Mouse (Mus musculus) G1E (cell line): ENCODE measurements around the gene Brk1. TPM values are rescaled to one million over a fixed set of nuclear protein-coding genes. Genes with fewer than 3 reads are reported as not detected.

Experiments
- ATAC-seq: 2 replicates; pipeline ENCODE4 v1.8.0; 2016; ENCODE audit warnings: mild to moderate bottlenecking; ENCODE audit not compliant: insufficient number of reproducible peaks, poor library complexity, low FRiP score, severe bottlenecking; ENCODE audit errors: extremely low read depth
- DNase-seq: peaks from one replicate; pipeline ENCODE4 v3.0.0; 2012; ENCODE audit warnings: low spot score
- H3K27me3 ChIP-seq: 2 replicates; pipeline ENCODE4 v1.6.1; 2012; ENCODE audit warnings: mild to moderate bottlenecking, low read length, inconsistent platforms; ENCODE audit not compliant: insufficient read depth
- H3K36me3 ChIP-seq: replicated peaks from 2 replicates; pipeline ENCODE3; 2012; ENCODE audit warnings: mild to moderate bottlenecking, inconsistent platforms
- H3K4me1 ChIP-seq: 2 replicates; pipeline ENCODE4 v1.6.1; 2012; ENCODE audit warnings: low read depth, low read length, inconsistent platforms, mixed read lengths; ENCODE audit not compliant: insufficient read depth
- H3K4me3 ChIP-seq: 2 replicates; pipeline ENCODE4 v1.5.1; 2012; ENCODE audit warnings: low read depth, mild to moderate bottlenecking, inconsistent platforms, low read length, moderate library complexity, mixed read lengths
- H3K9me3 ChIP-seq: replicated peaks from 2 replicates; pipeline ENCODE4 v1.6.1; 2012; ENCODE audit warnings: inconsistent platforms
- CTCF ChIP-seq: IDR thresholded peaks from 2 replicates; pipeline ENCODE4 v1.5.1; 2012; ENCODE audit warnings: low read depth, low read length, inconsistent platforms, mixed read lengths
- GATA1 ChIP-seq: IDR thresholded peaks from 2 replicates; pipeline ENCODE4 v1.6.1; 2012; ENCODE audit warnings: borderline replicate concordance, low read length, inconsistent platforms, mixed read lengths
- GATA2 ChIP-seq: IDR thresholded peaks from 2 replicates; pipeline ENCODE4 v1.6.1; 2012; ENCODE audit warnings: low read depth, low read length, inconsistent platforms, borderline replicate concordance
- POLR2AphosphoS5 ChIP-seq: IDR thresholded peaks from 2 replicates; pipeline ENCODE4 v1.6.1; 2012; ENCODE audit warnings: low read depth, low read length, inconsistent platforms; ENCODE audit not compliant: insufficient replicate concordance
- TAL1 ChIP-seq: conservative IDR thresholded peaks from 2 replicates; pipeline ENCODE4 v1.6.1; 2012; ENCODE audit warnings: low read depth, low read length, inconsistent platforms, mixed read lengths
- polyA plus RNA-seq: library from polyadenylated mRNA; stranded (reverse); fragments of >175 nt; gene quantifications from 2 replicates; pipeline ENCODE4 v1.2.3, GENCODE M21; 2012
- total RNA-seq, 2 experiments: library from RNA; stranded (forward) in 1 of 2; stranded (reverse) in 1 of 2; fragments of 200-1000 nt in 1 of 2; fragments of >200 nt in 1 of 2; fragmentation: Nextera tagmentation in 1 of 2; gene quantifications; 2 replicates each; pipeline ENCODE4 v1.2.3; 2014 to 2017

Gene Brk1
- total and polyA plus RNA-seq, 3 experiments = 42.6 to 186 (median 167) TPM

DNA sequence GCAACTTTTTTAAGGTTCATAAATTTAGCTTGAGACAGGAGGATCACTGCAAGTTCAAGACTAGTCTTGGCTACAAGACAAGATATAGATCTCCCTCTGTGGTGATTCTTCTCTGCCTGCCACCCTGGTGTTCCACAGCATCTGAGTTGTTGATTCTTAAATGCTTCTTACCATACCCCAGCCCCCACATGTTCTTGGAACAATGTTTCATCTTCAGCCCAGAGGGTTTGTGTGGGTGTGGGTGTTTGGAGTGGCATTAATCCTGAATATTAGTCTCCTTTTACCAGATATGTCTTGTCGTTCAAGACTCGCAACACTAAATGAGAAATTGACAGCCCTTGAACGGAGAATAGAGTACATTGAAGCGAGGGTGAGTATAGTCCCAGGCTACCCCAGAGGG lies 10.9 kb downstream of the Brk1 start:
- H3K27me3 ChIP-seq = no peaks in the 10 kb centered on the region
- no peak for ATAC-seq
- no peak for DNase-seq
- H3K4me1 ChIP-seq = peaks cover 4% of the 10 kb centered on the region
- H3K4me3 ChIP-seq = no peak overlapping the region
- no peak for TF ChIP-seq GATA2
- TF ChIP-seq CTCF = no peak
- no peak for TF ChIP-seq TAL1
- TF ChIP-seq GATA1 = no peak
- TF ChIP-seq POLR2AphosphoS5 = no peak
- H3K9me3 ChIP-seq = no peaks in the 10 kb centered on the region
- H3K36me3 ChIP-seq = peaks cover 84% of the 10 kb centered on the region

DNA sequence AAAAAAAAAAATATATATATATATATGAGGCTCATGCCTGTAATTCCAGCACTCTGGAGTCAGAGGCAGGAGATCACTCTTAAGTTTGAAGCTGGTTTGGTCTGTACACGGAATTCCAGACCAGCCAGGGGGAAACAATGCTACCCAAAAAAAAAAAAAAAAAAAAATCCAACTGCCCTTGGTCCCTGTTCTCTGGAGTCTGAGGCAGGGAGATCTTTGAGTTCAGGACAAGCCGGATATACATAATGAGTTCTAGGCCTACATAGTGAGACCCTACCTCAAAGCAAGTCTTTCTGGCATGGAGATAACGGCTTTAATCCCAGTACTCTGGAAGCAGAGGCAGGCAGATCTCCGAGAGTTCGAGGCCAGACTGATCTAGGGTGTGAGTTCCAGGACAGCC lies 18.8 kb downstream of the Brk1 start:
- no peak for TF ChIP-seq GATA1
- no peak for TF ChIP-seq POLR2AphosphoS5
- no peak for TF ChIP-seq TAL1
- no peak for TF ChIP-seq CTCF
- no peak for TF ChIP-seq GATA2
- no peak for ATAC-seq
- peaks cover 31% of the 10 kb centered on the region for H3K4me1 ChIP-seq
- no peak for DNase-seq
- H3K9me3 ChIP-seq = no peaks in the 10 kb centered on the region
- H3K4me3 ChIP-seq = peak overlapping the region; percentile 84
- H3K27me3 ChIP-seq = no peaks in the 10 kb centered on the region
- H3K36me3 ChIP-seq = peaks cover 35% of the 10 kb centered on the region

DNA sequence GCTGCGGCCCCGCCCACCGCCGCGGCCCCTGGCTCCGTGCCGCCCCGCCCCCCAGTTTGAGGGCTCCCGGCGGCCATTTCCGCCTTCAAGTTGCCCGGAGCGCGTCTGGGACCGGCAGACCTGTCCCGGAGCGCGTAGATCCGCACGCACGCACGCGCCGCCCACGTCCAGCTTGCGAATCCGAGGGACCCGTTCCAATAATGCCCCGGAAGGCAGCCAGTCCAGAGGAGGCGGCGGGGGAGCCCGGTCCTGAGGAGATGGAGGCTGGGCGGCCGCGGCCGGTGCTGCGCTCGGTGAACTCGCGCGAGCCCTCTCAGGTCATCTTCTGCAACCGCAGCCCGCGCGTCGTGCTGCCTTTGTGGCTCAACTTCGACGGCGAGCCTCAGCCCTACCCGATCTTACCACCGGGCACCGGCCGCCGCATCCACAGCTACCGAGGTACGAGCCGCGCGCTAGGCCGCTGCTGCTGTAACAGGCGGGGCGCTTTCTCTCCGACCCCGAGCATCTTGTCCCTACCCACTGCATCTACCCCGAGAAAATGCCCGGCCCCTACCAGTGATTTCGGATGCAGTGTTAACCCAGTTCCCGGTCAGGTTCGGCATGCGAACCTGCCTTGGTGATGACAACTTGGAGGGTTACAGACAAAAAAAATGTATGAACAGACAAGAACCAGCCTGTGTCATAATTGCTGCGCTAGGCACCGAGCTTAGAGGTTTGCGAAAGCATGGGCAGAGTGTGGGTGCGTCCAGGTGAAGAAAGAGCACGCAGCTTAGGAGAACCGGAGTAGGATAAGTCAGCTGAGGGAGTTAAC lies 19.6 kb downstream of the Brk1 start, which contains the start of gene Vhl:
TSS of gene Vhl (plus strand) at position 19 of the 811 bp plus-strand sequence.
- peak; percentile 57 for ATAC-seq
- H3K4me3 ChIP-seq = peak within 1 kb of the TSS; percentile 84
- peak; percentile 88 for DNase-seq
- no peaks in the 10 kb centered on the region for H3K27me3 ChIP-seq
- H3K36me3 ChIP-seq = peaks cover 36% of the 10 kb centered on the region
- peaks cover 34% of the 10 kb centered on the region for H3K4me1 ChIP-seq
- no peaks in the 10 kb centered on the region for H3K9me3 ChIP-seq
- no peak for TF ChIP-seq GATA2
- no peak for TF ChIP-seq GATA1
- no peak for TF ChIP-seq TAL1
- no peak for TF ChIP-seq POLR2AphosphoS5

DNA sequence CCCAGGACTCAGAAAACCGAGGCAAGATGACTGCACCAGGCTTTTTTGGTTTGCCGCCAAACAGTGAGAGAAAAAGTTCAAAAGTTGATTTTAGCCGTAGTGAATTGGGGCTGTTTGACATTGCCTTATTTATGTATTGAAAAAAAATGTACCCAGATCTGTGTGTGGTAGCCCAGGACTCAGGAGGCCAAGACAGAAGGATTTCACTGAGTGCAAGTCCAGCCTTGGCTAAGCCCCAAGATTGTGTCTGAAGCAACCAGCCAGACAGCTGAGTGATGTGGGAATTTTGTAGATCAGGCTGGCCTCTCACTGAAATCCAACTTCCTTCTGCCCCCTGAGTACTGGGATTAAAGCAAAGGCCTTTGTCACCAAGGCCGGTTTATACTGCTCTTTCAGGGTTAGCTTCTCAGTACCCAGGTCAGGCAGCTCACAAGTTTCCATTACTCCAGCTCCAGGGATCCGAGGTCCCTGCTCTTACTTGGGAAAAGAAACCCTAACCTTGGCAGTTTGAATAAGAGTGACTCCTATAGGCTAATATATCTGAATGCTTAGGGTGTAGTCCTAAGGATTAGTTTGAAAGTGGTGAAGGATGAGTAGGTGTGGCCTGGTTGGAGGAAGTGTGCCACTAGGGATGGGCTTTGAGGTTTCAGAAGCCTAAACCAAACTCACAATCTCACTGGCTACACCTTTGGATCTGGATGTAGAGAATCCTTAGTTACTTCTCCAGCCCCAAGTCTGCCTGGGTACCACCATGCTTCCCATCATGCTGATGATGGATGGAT lies 20.6 kb downstream of the Brk1 start:
- peak overlapping the region; percentile 84; the same call in 1 of the 2 replicates for H3K4me3 ChIP-seq
- ATAC-seq = no peak

DNA sequence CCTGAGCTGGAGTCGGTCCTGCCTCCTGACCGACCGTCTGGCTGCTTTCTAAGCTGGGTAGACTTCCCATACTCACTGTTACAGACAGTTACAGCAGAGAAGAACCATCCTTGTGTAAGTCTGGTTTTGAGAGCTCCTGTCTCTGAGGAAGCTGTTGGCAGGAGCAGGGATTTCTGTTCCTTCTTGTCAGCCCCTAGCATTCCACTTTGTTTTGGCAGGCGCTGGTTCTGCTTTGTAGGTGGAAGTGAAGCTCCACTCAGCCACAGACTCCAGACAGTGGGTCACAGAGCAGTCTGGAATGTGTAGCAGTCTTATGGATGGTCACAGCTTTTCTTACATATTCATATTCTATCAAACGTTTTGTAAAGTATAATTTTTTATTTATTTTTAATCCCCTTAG lies 25.8 kb downstream of the Brk1 start:
- ATAC-seq = no peak
- Histone ChIP-seq H3K9me3 (no peaks in the 10 kb centered on the region), H3K4me3 (no peak overlapping the region), H3K4me1 (peaks cover 17% of the 10 kb centered on the region), H3K36me3 (peaks cover 86% of the 10 kb centered on the region), H3K27me3 (no peaks in the 10 kb centered on the region)
- TF ChIP-seq CTCF (no peak), GATA2 (no peak), POLR2AphosphoS5 (no peak), TAL1 (no peak), GATA1 (no peak)
- DNase-seq = no peak

More for the DNA sequence above, 20.6 kb downstream of the Brk1 start:
- DNase-seq = no peak
- TF ChIP-seq CTCF (no peak), POLR2AphosphoS5 (no peak), GATA2 (no peak), GATA1 (no peak), TAL1 (no peak)
- peaks cover 46% of the 10 kb centered on the region for H3K36me3 ChIP-seq
- no peaks in the 10 kb centered on the region for H3K27me3 ChIP-seq
- H3K4me1 ChIP-seq = peaks cover 35% of the 10 kb centered on the region
- H3K9me3 ChIP-seq = no peaks in the 10 kb centered on the region

DNA sequence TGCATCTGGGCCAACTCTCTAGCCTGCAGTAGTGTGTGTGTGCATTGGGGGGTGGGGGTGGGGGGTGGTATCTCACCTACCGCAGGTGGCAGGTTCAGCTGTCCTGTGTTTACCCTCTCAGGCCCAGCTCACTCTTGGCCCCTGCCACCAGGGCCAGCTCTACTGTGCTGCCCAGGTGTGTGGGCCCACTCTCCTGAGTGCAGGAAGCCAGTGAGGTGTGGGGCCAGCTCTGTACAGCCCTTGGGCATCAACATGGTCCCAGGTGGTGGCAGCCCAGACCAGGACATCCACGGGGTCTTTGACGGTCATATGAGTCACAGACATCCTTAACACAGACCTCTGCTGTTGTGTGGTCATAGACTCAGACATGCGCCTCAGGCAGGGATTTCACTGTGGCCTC lies 28.3 kb downstream of the Brk1 start:
- Histone ChIP-seq H3K4me3 (no peak overlapping the region), H3K4me1 (peaks cover 13% of the 10 kb centered on the region; the same call in 1 of the 2 replicates), H3K36me3 (peaks cover 63% of the 10 kb centered on the region), H3K27me3 (no peaks in the 10 kb centered on the region), H3K9me3 (no peaks in the 10 kb centered on the region)
- ATAC-seq (no peak), DNase-seq (no peak)
- TF ChIP-seq GATA1 (no peak), TAL1 (no peak), CTCF (no peak), GATA2 (no peak), POLR2AphosphoS5 (no peak)
